Mouse (Mus musculus) kidney, adult 18-20 months (tissue): ENCODE results near the gene Prpf4.

Experiments used
- DNase-seq: peaks from one replicate; pipeline ENCODE4 v3.0.0; 2021

Gene Prpf4

DNA sequence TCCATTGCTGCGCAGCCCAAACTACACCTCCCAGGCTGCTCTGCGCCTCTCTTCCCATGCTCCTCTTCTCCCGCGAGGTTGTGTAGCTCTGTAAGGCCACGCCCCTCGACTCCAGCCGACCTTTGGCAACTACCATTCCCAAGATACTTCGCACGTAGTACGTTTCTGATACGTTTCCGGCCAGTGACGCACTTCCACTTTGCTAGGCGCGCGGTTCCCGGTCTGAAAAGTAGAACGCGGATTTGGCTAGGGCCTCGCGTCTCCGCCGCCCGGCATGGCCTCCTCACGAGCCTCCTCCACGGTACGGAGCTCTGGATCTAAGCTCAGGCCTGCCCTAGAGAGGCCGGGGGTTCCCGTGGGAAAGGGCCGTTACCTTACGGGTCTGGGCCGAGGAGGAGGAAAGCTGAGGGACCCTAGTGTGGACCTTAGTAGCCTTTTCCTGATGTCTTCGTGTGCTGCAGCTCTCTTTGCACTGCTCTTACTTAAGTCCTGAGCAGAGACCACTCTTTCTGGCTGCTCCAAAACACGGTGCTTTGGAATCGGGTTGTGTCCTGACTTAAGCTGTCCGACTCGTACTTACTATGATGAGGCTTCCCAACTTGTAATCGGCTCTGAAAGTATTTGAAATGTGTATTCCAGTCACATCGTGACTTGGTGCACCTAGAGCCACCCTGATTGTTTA is at the start of gene Prpf4, which contains the start of gene Cdc26:
TSS of gene Prpf4 (plus strand) at position 197 of the 682 bp plus-strand sequence.
TSS of gene Cdc26 (minus strand) at position 42 of the 682 bp plus-strand sequence.
- DNase-seq = peak; percentile 98

DNA sequence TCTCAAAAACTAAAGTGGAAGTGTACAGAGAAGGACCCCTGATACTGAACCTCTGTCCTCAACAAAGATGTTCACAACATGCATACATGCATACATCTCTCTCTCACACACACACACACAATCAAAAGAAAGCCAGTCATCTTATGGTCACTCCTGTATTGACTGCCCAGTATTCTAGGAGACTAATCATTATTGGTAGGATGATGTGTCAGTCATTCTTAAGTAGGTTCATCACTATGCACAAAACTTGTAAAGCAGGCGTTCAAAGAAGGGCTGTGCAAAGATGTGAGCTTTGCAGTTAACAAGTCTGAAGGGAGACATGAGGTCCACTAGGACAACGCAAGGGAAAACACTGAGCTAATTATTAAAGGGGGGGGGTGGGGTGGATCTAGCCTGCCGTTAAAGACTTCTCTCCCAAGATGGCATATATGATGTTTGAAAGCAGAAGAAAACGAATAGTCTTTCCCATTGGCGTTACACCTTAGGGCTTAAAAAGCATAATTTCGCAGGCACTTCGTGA is 49.3 kb upstream of the Prpf4 start:
- no peak for DNase-seq

DNA sequence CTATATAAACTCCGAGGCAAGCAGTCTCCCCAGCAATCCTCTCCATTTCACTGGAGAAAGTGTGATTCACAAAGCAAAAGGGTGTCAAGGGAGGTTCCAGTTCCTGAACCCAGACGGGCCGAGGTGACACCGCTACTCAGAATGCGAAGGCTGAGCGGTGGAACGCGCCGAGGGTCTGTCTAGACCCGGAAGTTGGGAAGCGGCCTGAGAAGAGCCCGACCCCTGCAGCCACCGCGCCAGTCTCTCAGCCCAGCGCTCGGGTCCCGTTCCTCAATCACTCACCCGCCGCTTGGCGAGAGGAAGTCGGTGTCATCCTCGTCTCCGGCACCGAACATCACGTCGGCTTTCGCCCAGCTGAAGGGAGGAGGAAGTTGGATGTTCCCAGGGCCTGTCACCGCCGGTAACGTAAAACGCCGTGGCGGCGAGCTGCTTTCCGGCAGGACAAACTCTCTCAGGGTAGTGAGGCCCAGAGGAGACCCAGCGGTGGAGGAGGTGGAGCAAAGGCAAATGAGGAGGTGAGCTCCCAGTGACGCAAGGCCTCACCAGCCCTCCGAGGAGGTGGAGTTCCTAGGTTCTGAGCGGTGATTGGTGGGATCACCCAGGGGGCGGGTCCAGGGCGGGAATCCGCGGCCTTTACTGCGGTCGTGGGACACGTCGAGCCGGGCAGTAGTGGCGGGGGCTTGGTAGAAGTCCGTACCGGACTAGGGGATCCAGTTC is 48.4 kb upstream of the Prpf4 start, which contains the start of the genes Fkbp15 and Slc31a1:
TSS of gene Fkbp15 (minus strand) at position 461 of the 717 bp plus-strand sequence.
TSS of gene Slc31a1 (plus strand) at position 640 of the 717 bp plus-strand sequence.
- DNase-seq = peak; percentile 96

DNA sequence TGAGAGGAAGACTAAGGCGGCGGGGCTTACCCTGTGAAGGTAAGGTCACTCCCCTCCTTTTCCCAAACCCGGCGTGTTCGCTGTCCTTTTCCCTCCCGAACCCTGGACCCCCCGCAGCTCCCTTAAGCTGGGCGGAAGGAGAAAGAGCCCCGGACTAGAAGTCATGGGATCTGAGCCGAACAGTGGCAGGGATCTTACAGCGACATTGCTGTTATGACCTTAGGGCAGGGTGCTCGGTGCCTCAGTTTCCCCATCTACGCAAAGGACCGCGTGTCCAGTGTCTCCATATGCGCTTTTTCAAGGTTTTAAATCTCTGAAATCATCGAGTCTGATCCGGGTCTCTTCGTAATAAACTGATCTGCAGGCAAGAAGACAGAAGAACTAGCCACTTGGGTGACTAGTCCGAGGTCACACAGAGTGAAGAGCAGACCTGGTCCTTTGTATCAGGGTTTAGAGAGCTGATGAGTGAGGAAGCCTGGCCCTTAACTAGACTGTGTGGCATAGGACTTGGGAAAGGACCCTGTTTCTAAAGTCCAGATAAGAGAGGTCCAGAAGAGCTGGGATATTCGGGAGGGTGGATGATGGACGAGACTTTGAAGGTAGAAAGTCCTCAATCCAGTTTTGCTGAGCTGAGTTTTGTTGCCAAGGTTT is 47.7 kb upstream of the Prpf4 start:
- DNase-seq = peak; percentile 29

DNA sequence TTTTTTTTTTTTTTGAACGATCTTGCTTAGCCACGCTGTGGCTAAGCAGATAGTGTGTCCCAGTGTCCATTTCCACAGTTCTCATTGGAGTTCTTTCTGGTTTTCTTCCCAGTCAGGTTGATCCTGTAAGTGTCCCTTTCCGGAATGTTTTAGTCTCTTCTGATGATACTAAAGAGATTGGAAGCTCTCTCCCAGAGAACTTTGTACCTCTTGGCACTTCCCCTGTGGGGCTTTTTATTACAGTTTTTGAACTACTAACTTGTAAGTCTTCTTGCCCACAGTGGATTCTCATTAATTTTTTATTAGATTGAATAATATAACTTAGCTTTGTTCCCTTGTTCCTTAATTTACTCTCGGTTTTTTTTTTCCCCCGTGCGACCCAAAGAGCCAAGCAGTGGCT is 47.0 kb upstream of the Prpf4 start:
- no peak for DNase-seq

DNA sequence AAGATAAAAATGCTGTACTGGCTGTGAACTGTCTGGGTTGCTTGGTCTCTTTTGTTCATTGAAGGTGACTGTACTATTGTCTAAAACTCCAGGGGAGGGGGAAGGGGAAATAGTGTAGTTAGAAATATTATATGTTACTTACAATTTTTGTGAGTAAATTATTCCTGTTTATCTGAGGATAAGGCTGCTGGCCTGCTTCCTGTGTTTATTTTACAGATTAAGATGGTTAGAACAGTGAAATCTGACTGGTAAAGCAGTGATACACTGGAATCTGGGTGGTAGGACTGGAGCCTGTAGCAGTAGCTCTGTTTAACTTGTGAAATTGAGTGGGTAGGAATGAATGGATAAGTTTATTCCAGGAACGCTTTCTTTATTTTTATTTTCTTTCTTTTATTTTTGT is 46.6 kb upstream of the Prpf4 start:
- no peak for DNase-seq

DNA sequence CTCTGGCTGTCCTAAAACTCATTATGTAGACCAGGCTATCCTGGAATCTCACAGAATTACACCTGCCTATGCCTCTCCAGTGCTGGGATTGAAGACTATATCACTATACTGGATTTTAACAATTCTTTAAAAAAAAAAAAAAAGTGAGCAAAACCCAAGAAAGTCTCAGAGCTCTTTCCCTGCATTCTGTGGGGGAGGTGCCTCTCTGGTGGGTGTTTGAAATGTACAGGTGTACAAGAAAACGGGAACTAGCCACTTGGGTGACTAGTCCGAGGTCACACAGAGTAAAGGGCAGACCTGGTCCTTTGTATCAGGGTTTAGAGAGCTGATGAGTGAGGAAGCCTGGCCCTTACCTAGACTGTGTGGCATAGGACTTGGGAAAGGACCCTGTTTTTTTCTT is 46.2 kb upstream of the Prpf4 start:
- DNase-seq = no peak

DNA sequence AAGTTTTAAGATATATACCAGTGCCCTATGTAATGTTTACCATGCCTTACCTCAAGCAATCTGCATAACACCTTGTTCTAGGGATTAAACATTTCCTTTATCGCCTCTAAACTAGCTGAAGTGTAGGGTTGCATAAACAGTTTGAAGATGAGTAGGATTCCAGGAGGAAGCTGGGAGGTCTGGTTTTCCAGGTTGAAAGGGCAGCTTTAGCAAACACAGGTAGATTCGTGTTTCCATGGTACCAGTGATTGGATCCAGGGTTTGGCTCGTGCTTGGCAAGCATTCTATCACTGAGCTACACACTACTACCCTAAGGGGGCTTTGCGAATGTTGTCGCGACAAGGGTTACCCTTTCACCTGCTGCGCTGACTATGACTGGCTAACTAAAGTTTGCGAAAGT is 44.3 kb upstream of the Prpf4 start:
- DNase-seq = no peak

DNA sequence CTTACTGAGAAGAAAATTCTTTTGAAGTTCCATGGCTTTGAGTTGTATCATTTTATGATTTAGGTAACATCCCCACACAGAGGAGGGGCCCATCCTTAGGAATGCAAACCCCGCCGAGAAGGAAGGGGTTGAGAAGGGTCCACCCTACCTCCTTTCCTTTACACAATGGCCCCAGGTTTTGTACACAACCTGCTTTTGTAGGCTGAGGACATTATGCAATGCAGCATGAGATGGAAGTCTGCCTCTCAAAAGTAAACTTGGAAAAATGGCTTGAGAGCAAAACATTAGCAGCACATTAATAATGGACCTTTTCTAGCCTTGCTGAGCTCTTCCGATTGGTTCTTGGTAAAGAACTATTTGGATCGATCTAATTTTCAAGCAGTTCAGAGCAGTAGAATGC is 42.3 kb upstream of the Prpf4 start:
- no peak for DNase-seq

DNA sequence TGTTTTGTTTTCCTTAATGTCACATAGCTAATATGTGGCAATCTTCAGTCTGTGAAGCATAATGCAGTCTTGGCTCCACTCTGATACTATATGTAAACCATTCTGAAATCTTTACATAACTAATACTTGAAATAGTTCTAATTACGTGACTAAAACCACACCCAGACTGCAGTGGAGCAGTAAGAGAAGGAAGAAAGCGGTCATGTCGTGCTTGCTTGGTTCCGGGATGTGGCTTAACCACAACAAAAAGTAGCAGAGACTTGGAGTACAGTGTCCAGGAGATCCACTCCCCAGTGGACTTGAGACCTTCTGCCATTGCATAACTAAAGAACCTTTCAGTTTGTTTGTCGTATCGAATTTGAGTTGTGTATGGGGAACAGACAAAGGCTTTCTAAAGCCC is 41.0 kb upstream of the Prpf4 start:
- no peak for DNase-seq

DNA sequence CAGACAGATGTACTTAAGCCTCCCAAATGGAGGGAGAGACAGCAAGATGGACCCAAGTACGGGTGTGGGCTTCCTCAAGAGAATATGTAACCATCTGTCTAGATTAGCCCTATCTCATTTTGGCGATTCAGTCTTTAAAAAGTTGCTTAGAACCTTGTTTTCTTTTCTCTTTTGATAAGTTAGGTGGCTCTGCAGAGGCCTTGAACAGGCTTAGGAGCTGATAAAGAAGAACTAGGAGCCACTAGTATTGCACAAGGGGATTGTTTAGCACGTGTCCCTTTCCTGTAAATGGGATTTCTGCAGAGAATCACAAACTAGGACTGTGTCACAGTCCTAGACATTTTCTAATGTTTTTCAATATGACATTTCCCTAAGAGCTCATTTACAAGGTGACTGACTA is 39.5 kb upstream of the Prpf4 start:
- no peak for DNase-seq

DNA sequence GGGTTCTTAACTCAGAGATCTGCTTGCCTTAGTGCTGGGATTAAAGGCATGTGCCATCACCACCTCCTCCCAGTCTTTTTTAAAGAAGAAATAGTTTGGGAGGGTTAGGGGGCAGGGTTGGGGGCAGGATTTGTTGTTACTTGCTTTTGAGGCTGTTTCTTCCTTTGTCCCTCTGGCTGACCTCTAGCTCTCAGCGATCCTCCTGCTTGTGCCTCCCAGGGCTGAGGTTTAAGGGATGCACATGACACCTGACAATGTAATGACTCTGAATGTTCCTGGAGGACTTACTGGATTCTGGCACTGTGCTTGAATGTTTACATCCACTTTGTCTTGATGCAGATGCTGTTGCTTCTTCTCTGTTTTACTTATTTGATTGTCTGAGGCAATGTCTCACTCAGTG is 36.2 kb upstream of the Prpf4 start:
- DNase-seq = no peak

DNA sequence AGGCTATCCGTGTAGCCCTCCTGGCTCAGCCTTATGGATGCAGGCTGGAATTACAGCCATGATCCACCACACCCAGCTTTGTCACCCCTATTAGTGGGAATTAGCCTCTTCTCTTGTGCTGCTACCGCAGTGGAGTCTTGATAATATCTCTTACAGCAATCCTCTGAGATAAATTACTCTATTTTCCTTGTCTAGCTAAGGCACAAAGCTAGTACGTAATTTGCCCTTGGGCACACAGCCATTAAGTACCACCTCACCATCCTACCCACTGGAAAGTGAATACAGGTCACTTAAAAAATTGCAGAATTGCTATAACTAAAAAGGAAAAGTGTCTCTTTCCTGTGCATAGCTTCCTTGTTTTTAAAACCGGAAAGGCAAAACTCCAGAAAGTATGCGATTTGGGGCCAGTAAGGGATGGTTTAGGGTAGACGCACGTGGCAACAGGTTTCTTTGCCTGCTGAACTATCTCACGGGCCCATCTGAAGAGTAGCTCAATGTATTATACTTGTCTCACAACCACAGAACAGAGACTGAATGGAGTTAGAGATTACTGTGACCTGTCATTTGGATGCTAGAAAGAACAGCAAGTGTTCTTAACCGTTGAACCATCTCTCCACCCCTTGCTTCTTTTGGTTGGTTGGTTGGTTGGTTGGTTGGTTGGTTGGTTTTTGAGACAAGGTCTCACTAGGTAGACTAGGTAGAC is 35.6 kb upstream of the Prpf4 start:
- DNase-seq = no peak

DNA sequence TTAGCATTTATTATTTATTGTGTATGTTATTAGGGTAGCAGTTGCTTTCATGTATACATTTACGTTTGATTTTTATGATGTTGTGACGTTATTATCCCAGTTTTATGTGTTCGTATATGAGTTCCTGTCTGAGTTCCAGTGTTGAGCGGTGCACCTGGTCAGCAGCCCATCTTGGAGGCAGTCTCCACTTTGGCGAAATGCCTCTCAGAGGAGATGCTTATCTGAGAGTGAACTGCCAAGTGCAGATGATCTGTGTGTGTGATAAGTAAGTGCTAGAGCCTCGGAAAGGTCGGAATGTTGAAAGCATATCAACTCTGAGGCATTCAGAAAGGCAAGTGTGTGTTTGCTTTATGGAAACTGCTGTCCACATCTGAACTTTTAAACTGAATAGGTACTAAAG is 34.9 kb upstream of the Prpf4 start:
- DNase-seq = no peak

DNA sequence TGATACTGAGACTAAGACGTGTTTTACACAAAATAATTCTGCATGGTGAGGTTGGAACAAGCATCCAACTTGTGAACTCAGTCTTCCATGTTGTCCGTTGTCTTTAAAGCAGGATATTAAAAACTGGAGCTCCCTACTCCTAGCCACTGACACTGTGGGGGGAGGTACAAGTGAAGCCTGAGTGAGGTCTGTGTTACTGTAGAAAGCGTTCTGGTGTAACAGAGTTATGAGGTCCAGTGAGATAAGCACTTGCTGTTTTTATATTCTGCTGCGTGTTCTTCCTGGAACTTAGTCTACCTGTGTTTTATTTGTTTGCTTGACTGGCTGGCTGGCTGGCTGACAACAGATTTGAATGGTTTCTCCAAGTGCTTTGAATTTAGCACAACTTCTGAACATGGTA is 34.3 kb upstream of the Prpf4 start:
- DNase-seq = no peak

DNA sequence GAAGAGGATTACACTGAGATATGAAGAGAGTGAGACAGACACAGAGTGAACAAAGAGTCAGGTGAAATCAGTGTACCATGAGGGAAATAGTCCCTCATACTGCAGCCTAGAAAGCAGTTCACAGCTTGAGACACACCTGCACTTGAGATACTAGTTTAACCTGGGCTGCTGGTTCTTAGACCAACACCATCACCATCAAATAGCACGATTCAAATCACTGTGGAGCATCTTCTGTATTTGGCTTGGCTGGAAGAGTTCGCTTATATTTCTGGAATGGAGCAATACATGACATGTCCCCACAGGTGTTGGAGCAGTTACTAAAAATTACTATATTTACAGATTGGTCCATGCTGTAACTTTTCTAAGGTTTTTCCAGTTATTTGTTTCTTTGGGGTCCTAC is 32.5 kb upstream of the Prpf4 start:
- no peak for DNase-seq

DNA sequence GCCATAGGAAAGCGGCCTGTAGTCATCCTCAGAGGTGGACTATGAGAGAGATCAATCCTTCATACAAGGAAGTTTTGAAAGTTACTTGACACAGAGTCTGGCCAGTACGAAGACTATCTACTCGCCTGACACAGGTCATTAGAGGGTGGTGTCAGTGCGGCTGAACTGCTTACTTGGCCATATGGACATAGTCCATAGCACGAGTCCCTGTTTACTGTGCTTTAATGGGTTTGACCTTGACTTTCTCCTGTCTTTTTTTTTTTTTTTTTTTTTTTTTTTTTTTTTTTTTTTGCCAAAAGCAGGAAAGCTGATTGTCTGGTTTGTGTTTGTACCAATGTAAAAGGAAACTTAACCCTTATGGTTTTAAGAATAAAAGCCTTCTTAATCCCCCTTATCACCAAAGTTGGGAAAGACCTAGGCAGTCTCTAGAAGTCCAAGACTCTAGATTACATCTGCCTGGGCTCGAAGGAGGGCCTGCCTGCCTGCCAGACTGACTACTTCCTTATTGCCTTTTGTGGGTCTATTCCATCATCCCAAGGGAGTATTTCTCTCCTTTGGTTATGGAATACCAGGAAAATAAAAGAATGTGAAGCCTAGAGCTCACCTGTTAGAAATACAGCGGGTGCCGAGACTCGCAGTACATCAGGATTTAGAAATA is 28.7 kb upstream of the Prpf4 start:
- no peak for DNase-seq

DNA sequence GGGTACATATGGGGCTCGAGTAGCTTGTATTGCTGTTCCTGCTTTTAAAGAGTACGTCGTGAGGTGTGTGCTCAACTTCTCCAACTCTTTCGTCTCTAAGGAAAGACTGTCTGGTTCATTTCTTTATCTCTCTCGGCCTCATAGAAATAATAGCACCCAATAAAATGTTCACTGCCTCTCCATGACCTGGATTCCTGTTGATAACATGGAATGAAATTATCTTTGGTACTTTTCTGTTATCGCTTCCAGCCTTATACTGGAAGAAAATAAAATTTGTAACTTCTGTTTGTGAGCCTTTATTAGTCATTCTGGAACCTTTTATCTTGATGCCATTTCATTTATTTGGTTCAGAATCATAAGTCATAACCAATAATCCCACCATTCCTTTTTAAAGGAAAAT is 25.4 kb upstream of the Prpf4 start:
- DNase-seq = no peak

DNA sequence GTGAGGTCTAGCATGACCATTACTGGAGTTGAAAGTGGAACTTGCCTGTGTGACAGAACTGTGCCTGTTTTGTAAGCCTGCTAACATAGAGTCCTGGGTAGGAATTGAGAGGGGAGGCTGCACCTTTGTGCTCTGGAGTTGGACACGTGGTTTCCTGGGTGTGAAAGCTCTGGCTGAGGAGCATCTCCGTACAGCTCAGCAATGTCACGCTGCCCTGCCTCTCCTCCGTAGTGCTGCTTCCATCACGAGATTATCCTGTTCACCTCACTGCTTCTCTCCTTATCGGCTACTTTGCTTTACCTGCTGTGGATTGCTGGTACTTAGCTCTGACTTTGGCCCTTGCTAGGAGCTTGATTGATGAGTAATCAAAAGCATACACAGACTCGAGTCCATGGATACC is 24.8 kb upstream of the Prpf4 start:
- DNase-seq = no peak

DNA sequence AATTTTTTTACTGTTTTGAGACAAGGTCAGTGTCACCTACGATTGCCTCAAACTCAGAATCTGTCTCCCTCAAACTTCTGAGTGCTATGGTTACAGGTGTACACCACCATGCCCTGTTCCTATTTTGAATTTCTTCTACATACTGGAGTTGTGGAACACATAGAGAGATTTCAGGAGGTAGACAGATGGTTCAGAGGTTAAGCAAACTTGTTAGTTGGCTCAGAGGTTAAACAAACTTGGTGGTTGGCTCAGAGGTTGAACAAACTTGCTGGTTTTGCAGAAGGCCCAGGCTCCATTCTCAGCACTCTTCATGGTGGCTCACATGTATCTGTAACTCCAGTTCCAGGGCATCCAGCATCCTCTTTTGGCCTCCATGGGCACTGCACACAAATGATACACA is 24.4 kb upstream of the Prpf4 start:
- DNase-seq = no peak

DNA sequence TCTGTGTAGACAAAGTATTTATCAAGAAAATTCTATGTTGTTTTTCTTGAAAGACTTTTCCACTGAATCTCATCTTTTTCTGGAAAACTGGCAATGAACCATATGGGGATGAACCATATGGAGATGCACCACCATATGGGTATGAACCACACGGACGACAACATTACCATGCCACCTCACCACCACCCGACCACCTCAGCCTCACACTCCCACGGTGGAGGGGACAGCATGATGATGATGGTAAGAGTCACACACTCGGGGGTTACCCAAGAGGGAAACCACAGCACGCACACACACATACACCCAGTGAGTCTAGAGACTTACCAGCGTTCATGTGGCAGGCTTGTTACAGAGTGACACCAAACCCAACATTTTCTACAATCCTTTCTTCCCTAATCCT is 23.2 kb upstream of the Prpf4 start:
- DNase-seq = no peak
